Mouse (Mus musculus): ENCODE measurements around the gene Ahnak2.

DNA sequence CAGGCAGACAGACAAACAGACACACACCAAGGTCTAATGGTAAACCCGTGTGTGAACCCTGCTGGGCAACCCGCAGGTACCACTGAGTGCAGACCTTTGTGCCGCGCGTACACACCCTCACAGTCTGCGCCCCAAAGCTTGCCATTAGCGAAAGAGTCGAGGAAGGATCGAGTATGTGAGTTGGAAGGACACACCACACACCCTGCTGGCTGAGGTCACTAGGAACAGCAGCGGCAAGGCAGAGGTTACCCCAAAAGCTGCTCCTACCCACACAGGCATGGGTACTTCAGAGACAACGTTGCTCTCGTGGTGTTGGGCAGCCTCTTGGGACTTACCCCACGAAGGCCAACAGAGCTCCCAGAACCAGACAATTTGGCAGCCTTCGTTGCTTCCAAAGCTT, 30.2 kb downstream of the Ahnak2 start:
- TF ChIP-seq MAFK (IDR thresholded peaks at IDR 0.05; ENCODE audit: borderline replicate concordance, low read depth, low read length) (no peak), EP300 (IDR thresholded peaks at IDR 0.05; ENCODE audit: low read depth in 1 of 2, low read length in 2 of 2) (no peak), CHD2 (IDR thresholded peaks at IDR 0.05; ENCODE audit: low read length) (no peak), ELF1 (IDR thresholded peaks at IDR 0.05; ENCODE audit: low read depth, low read length) (no peak), GATA1 (IDR thresholded peaks at IDR 0.05; ENCODE audit: low read depth, low read length) (no peak), TBP (IDR thresholded peaks at IDR 0.05; ENCODE audit: low read depth, low read length) (no peak), TAL1 (IDR thresholded peaks at IDR 0.05; ENCODE audit: low read length) (no peak), HCFC1 (IDR thresholded peaks at IDR 0.05; ENCODE audit: low read depth, low read length) (no peak), MAX (IDR thresholded peaks at IDR 0.05; ENCODE audit: low read length) (no peak)

Data from MEL (cell line).